Comparison of ENCODE assay signal across 18 mouse cellular contexts in genomic region chr17:64116762-64117161, GRCm38 (mm10).
"Had no signal": no experiment of that assay in that cellular context is flagged by ENCODE, and none has a peak within 500 bp of the region (broad histone marks: within the 10 kb centered on the region; RNA-seq: fewer than 3 reads in every experiment).

No protein-coding gene starts in this region.

- H3K9ac ChIP-seq: lung, embryonic 14.5 days; midbrain, embryonic 12.5 days; neural tube, embryonic 12.5 days had no signal

- H3K27ac ChIP-seq: midbrain, embryonic 10.5 days; midbrain, embryonic 12.5 days; neural tube, embryonic 12.5 days had no signal

- H3K4me3 ChIP-seq: midbrain, embryonic 10.5 days; midbrain, embryonic 12.5 days; myocyte; neural tube, embryonic 12.5 days had no signal

- H3K4me1 ChIP-seq: midbrain, embryonic 10.5 days; midbrain, embryonic 12.5 days; neural tube, embryonic 12.5 days had no signal

- H3K36me3 ChIP-seq: midbrain, embryonic 10.5 days; midbrain, embryonic 12.5 days; neural tube, embryonic 12.5 days had no signal

- H3K27me3 ChIP-seq: midbrain, embryonic 12.5 days; neural tube, embryonic 12.5 days had no signal

- H3K4me2 ChIP-seq: lung, embryonic 14.5 days; midbrain, embryonic 12.5 days; neural tube, embryonic 12.5 days had no signal

- DNase-seq: lung, adult 18-20 months; lung, embryonic 14.5 days; lung, postnatal 10 days; lung, postnatal 4 days; midbrain, embryonic 14.5 days; retina, postnatal 1 day; right cerebral cortex, adult 18-20 months; right cerebral cortex, postnatal 25 days; right cerebral cortex, postnatal 4 days; spleen, adult 18-20 months; thymus, adult 18-20 months; thymus, postnatal 14 days; thymus, postnatal 36 days had no signal

- H3K9me3 ChIP-seq: midbrain, embryonic 10.5 days; midbrain, embryonic 12.5 days; neural tube, embryonic 12.5 days had no signal

- ATAC-seq: midbrain, embryonic 16.5 days had no signal
